Mouse (Mus musculus) lung, postnatal 14 days (tissue): ENCODE measurements around the gene Smad6.

ENCODE experiments used
- DNase-seq: peaks from one replicate; pipeline ENCODE4 v3.0.0; 2021

Gene Smad6

GRCm38 (mm10) chr9:64021853-64022561 is at the start of gene Smad6:
Gene Smad6 (minus strand): TSS chr9:64022059.
- peak; percentile 94 for DNase-seq

- DNase-seq: no peak
Measured at GRCm38 (mm10) chr9:64070674-64071073, 48.8 kb upstream of the Smad6 start.

GRCm38 (mm10) chr9:64069131-64069530 is 47.3 kb upstream of the Smad6 start:
- DNase-seq: no peak

GRCm38 (mm10) chr9:64068571-64068970 is 46.7 kb upstream of the Smad6 start:
- no peak for DNase-seq

GRCm38 (mm10) chr9:64067787-64068186 is 45.9 kb upstream of the Smad6 start:
- no peak for DNase-seq

GRCm38 (mm10) chr9:64060033-64060539 is 38.2 kb upstream of the Smad6 start:
- peak; percentile 64 for DNase-seq

- DNase-seq: no peak
Measured at GRCm38 (mm10) chr9:64057903-64058650, 36.2 kb upstream of the Smad6 start.

GRCm38 (mm10) chr9:64055162-64055561 is 33.3 kb upstream of the Smad6 start:
- peak; percentile 27 for DNase-seq

GRCm38 (mm10) chr9:64053786-64054185 is 31.9 kb upstream of the Smad6 start:
- DNase-seq: no peak

GRCm38 (mm10) chr9:64051241-64051640 is 29.4 kb upstream of the Smad6 start:
- DNase-seq: no peak

- DNase-seq: no peak
Measured at GRCm38 (mm10) chr9:64050513-64051065, 28.7 kb upstream of the Smad6 start.

GRCm38 (mm10) chr9:64049471-64050380 is 27.9 kb upstream of the Smad6 start:
- peak; percentile 77 for DNase-seq

GRCm38 (mm10) chr9:64045117-64045890 is 23.4 kb upstream of the Smad6 start:
- DNase-seq: peak; percentile 72

- no peak for DNase-seq
Measured at GRCm38 (mm10) chr9:64044343-64044742, 22.5 kb upstream of the Smad6 start.

- DNase-seq: no peak
Measured at GRCm38 (mm10) chr9:64042911-64043310, 21.1 kb upstream of the Smad6 start.

- DNase-seq: no peak
Measured at GRCm38 (mm10) chr9:64042216-64042615, 20.4 kb upstream of the Smad6 start.

- DNase-seq: peak; percentile 57
Measured at GRCm38 (mm10) chr9:64029908-64030631, 8.2 kb upstream of the Smad6 start.

GRCm38 (mm10) chr9:64025565-64025964 is 3.7 kb upstream of the Smad6 start:
- DNase-seq: peak; percentile 79

- no peak for DNase-seq
Measured at GRCm38 (mm10) chr9:64024976-64025375, 3.1 kb upstream of the Smad6 start.

- DNase-seq: peak; percentile 99
Measured at GRCm38 (mm10) chr9:64022562-64023366, 905 bp upstream of the Smad6 start.
